Mouse (Mus musculus) cortical plate, adult 2 months (tissue): ENCODE results near the gene Mest.

Source experiments
- CTCF ChIP-seq: fragments of 200-500 bp; IDR thresholded peaks from 2 replicates; pipeline ENCODE4 v1.5.1; 2011; ENCODE audit warnings: mild to moderate bottlenecking, control low read depth, low read length; ENCODE audit not compliant: insufficient read depth; ENCODE audit errors: extremely low read depth
- POLR2A ChIP-seq: fragments of 200-500 bp; IDR thresholded peaks from 2 replicates; pipeline ENCODE4 v1.6.1; 2011; ENCODE audit warnings: mild to moderate bottlenecking, low read length, control low read depth; ENCODE audit not compliant: insufficient read depth; ENCODE audit errors: extremely low read depth

- TF ChIP-seq CTCF (no peak), POLR2A (no peak)
These were observed 26.5 kb downstream of the Mest start for GRCm38 (mm10) chr6:30749892-30750291.
